Mouse (Mus musculus) spleen, adult 2 months (tissue): ENCODE data around the gene Elf2.

Experiments used
- CTCF ChIP-seq: fragments of 200-500 bp; IDR thresholded peaks from 2 replicates; pipeline ENCODE4 v1.5.1; 2011; ENCODE audit warnings: mild to moderate bottlenecking, inconsistent platforms; ENCODE audit not compliant: insufficient read depth, insufficient read length, insufficient replicate concordance; ENCODE audit errors: extremely low read depth
- POLR2A ChIP-seq: fragments of 200-500 bp; IDR thresholded peaks from 2 replicates; pipeline ENCODE4 v1.6.1; 2011; ENCODE audit warnings: low read depth, low read length, inconsistent platforms

- TF ChIP-seq CTCF (no peak), POLR2A (no peak)
These were observed 32.4 kb upstream of the Elf2 start for GRCm38 (mm10) chr3:51372883-51373282.
